7 mouse cellular contexts compared by ENCODE assay signal in the genomic region with DNA sequence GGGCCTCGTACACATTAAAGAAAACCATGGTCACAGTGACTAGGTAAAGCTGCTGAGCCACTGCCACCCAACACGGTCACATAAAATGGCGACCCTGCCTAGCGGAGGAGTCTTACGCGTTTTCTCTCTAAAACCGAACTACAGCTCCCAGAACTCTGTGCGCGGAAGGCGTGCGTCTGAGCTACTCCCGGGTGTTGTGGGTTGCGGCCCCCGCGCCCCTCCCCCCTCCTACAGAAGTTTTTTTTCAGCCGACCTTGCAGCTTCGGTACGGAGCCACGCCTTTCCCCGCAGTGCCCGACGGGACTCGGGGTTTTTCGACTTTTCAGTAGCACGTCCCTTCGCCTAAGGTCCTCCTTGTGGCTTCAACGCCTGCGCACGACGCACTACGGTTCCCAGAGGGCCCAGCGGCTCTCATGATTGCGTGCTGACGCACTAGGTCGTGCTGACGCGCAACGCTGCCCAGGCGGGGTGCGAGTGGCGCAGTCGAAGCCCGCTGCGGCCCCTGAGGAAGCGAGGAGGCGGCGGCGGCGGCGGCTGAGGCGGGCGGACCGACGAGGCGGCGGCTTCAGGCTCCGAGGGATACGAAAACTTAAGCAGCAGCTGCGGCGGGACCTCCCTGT. TPM values are rescaled to one million over a fixed set of nuclear protein-coding genes. Genes with fewer than 3 reads are reported as not detected.
DNase-seq lines count a peak whose midpoint lies in the region; ATAC-seq lines count a peak whose summit lies in the region.

No protein-coding gene starts in this region.

- H3K36me3 ChIP-seq in intestine, embryonic 15.5 days = 0 out of 2 replicates have a peak, but pooled peaks cover 4% of the 10 kb centered on the region
- H3K36me3 ChIP-seq in midbrain, embryonic 10.5 days = peaks cover 14% of the 10 kb centered on the region

- H3K9ac ChIP-seq in intestine, embryonic 15.5 days = peak overlapping the region; percentile 96

- peak overlapping the region; percentile 95 for H3K27ac ChIP-seq in intestine, embryonic 15.5 days
- H3K27ac ChIP-seq in midbrain, embryonic 10.5 days (replicated peaks) = peak overlapping the region; percentile 99

- intact Hi-C loops in gastrocnemius, postnatal 36 days (cut with DNase I) = no loop called here
- intact Hi-C loops in left cerebral cortex, postnatal 25 days (cut with DNase I) = loop anchor here (2.0 kb wide), 2 partner anchors 16 to 26 kb away; a partner anchor contains a TSS

- peak overlapping the region; percentile 98 for H3K4me3 ChIP-seq in intestine, embryonic 15.5 days (replicated peaks)
- peak overlapping the region; percentile 99 for H3K4me3 ChIP-seq in midbrain, embryonic 10.5 days

- DNase-seq in adrenal gland, adult 2 months = peak; percentile 98
- DNase-seq in embryo, embryonic 11.5 days (ENCODE audit: low read depth, low spot score) = peak; percentile 96
- peak; percentile 93 to 95 for DNase-seq in gastrocnemius, postnatal 36 days
- peak; percentile 98 to 100 for DNase-seq in left cerebral cortex, postnatal 25 days (ENCODE audit: low spot score in 2 of 2)
- DNase-seq in midbrain, embryonic 10.5 days (ENCODE audit: low spot score) = peak; percentile 98
- DNase-seq in right cerebral cortex, postnatal 4 days = peak; percentile 97

- no peaks in the 10 kb centered on the region for H3K27me3 ChIP-seq in intestine, embryonic 15.5 days (replicated peaks)
- H3K27me3 ChIP-seq in midbrain, embryonic 10.5 days (ENCODE audit: low read depth, poor library complexity, severe bottlenecking) = no peaks in the 10 kb centered on the region

- peak overlapping the region; percentile 76 for H3K4me2 ChIP-seq in intestine, embryonic 15.5 days (replicated peaks)

- WGBS in intestine, embryonic 15.5 days = 0% methylated on average over 58 of the region's 60 CpGs
- under 1% methylated on average over 60 of the region's 60 CpGs for WGBS in midbrain, embryonic 10.5 days

- peak; percentile 99 for ATAC-seq in intestine, embryonic 15.5 days

- peaks cover 18% of the 10 kb centered on the region for H3K4me1 ChIP-seq in intestine, embryonic 15.5 days (replicated peaks)
- peaks cover 33% of the 10 kb centered on the region for H3K4me1 ChIP-seq in midbrain, embryonic 10.5 days

- no peaks in the 10 kb centered on the region for H3K9me3 ChIP-seq in intestine, embryonic 15.5 days
- no peaks in the 10 kb centered on the region for H3K9me3 ChIP-seq in midbrain, embryonic 10.5 days (replicated peaks)

RNA-seq across cellular contexts. Expression of a gene that starts 12.5 kb away (rescaled TPM):
- total RNA-seq in adrenal gland, adult 2 months (2021) = 100 to 1,000 TPM; 322 to 545 TPM
- polyA plus RNA-seq in adrenal gland, adult 2 months (2012; rRNA removed) = 1,031 and 1,277 TPM in 2 replicates
- 100 to 1,000 TPM; 153 to 189 TPM for total RNA-seq in gastrocnemius, postnatal 36 days (2021)
- polyA plus RNA-seq in intestine, embryonic 15.5 days (2015; fragmentation: Nextera tagmentation; extraction: Ambion mirVana) = 408 and 435 TPM in 2 replicates
- 100 to 1,000 TPM; 495 to 577 TPM for total RNA-seq in left cerebral cortex, postnatal 25 days (2021)
- polyA plus RNA-seq in midbrain, embryonic 10.5 days (2016; fragmentation: Nextera tagmentation; extraction: Ambion mirVana) = 509 and 515 TPM in 2 replicates

RNA-seq across cellular contexts. Expression of a gene that starts 17.0 kb away (rescaled TPM):
- 1 to 10 TPM; 4.3 to 6.7 TPM for total RNA-seq in adrenal gland, adult 2 months (2021)
- 8.7 and 12.0 TPM in 2 replicates for polyA plus RNA-seq in adrenal gland, adult 2 months (2012; rRNA removed)
- total RNA-seq in gastrocnemius, postnatal 36 days (2021) = under 1 TPM in 1 of 2 experiments, not detected in 1; 0.46 TPM
- polyA plus RNA-seq in intestine, embryonic 15.5 days (2015; fragmentation: Nextera tagmentation; extraction: Ambion mirVana) = 14.7 TPM in 2 replicates
- total RNA-seq in left cerebral cortex, postnatal 25 days (2021) = 10 to 100 TPM; 14.5 to 15.4 TPM
- 19.5 and 23.4 TPM in 2 replicates for polyA plus RNA-seq in midbrain, embryonic 10.5 days (2016; fragmentation: Nextera tagmentation; extraction: Ambion mirVana)

RNA-seq across cellular contexts. Expression of a gene that starts 26.1 kb away (rescaled TPM):
- total RNA-seq in adrenal gland, adult 2 months (2021) = 100 to 1,000 TPM; 447 to 451 TPM
- 513 and 552 TPM in 2 replicates for polyA plus RNA-seq in adrenal gland, adult 2 months (2012; rRNA removed)
- total RNA-seq in gastrocnemius, postnatal 36 days (2021) = 100 to 1,000 TPM; 270 to 297 TPM
- polyA plus RNA-seq in intestine, embryonic 15.5 days (2015; fragmentation: Nextera tagmentation; extraction: Ambion mirVana) = 939 and 946 TPM in 2 replicates
- 100 to 1,000 TPM; 359 to 371 TPM for total RNA-seq in left cerebral cortex, postnatal 25 days (2021)
- polyA plus RNA-seq in midbrain, embryonic 10.5 days (2016; fragmentation: Nextera tagmentation; extraction: Ambion mirVana) = 1,078 TPM in 2 replicates

RNA-seq across cellular contexts. Expression of a gene that starts 31.5 kb away (rescaled TPM):
- total RNA-seq in adrenal gland, adult 2 months (2021) = 10 to 100 TPM; 61.8 to 85.0 TPM
- 45.8 and 49.3 TPM in 2 replicates for polyA plus RNA-seq in adrenal gland, adult 2 months (2012; rRNA removed)
- total RNA-seq in gastrocnemius, postnatal 36 days (2021) = 10 to 100 TPM; 34.3 to 38.0 TPM
- 48.3 and 49.4 TPM in 2 replicates for polyA plus RNA-seq in intestine, embryonic 15.5 days (2015; fragmentation: Nextera tagmentation; extraction: Ambion mirVana)
- total RNA-seq in left cerebral cortex, postnatal 25 days (2021) = 100 to 1,000 TPM; 304 to 305 TPM
- 187 and 202 TPM in 2 replicates for polyA plus RNA-seq in midbrain, embryonic 10.5 days (2016; fragmentation: Nextera tagmentation; extraction: Ambion mirVana)

RNA-seq across cellular contexts. Expression of a gene that starts 33.0 kb away (rescaled TPM):
- not detected for total RNA-seq in adrenal gland, adult 2 months (2021)
- 0.10 and 0.24 TPM in 2 replicates for polyA plus RNA-seq in adrenal gland, adult 2 months (2012; rRNA removed)
- not detected for total RNA-seq in gastrocnemius, postnatal 36 days (2021)
- 0.14 and 0.20 TPM in 2 replicates for polyA plus RNA-seq in intestine, embryonic 15.5 days (2015; fragmentation: Nextera tagmentation; extraction: Ambion mirVana)
- not detected for total RNA-seq in left cerebral cortex, postnatal 25 days (2021)
- 0.28 and 0.52 TPM in 2 replicates for polyA plus RNA-seq in midbrain, embryonic 10.5 days (2016; fragmentation: Nextera tagmentation; extraction: Ambion mirVana)

Comparison
In these comparisons a context has a peak if more than half of its experiments do, and no peak if none do; other contexts are left out.
1. Peak in every context shown above with its lines: DNase-seq, ATAC-seq, H3K4me3 ChIP-seq and H3K27ac ChIP-seq.